Mouse (Mus musculus) olfactory bulb, adult 2 months (tissue): Measurements from ENCODE around the gene Tenm2.

Experiments
- CTCF ChIP-seq: fragments of 200-500 bp; IDR thresholded peaks from 2 replicates; pipeline ENCODE4 v1.5.1; 2012; ENCODE audit warnings: low read depth, mild to moderate bottlenecking, low read length, moderate library complexity; ENCODE audit not compliant: insufficient read depth
- POLR2A ChIP-seq: fragments of 200-500 bp; IDR thresholded peaks from 2 replicates; pipeline ENCODE4 v1.6.1; 2012; ENCODE audit warnings: mild to moderate bottlenecking, low read depth, low read length, moderate library complexity; ENCODE audit not compliant: insufficient read depth

- TF ChIP-seq CTCF, result no peak
- no peak for TF ChIP-seq POLR2A
Observed at GRCm38 (mm10) chr11:36527509-36527908, 708.3 kb downstream of the Tenm2 start.
